Mouse (Mus musculus): Measurements from ENCODE around the gene Lsg1.

Lsg1 gene

DNA sequence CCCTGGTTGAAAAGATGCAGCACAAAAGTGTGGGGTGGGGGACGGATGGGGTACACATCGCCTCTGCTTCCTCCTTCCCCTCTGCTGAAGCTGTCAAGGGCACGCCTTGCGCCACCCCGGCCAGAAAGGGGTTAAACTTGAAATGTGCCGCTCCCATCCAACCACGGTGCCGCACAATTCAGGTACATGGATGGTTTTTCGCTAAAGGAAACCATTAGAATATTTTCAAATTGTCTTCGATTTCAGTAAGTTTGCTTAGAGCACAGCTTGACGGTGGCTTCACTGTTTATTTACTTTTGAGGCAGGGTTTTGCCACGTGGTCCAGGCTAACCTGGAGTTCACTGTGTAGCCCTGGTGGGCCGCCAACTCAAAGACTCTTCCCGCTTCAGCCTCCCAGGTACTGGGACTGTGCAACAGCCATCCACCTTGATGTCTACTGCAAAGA lies 36.6 kb downstream of the Lsg1 start, which contains the start of gene Tmem44:
Tmem44 (minus strand) TSS at position 95 of the 445 bp plus-strand sequence.
- WGBS = 4% methylated on average over 14 of the region's 14 CpGs

DNA sequence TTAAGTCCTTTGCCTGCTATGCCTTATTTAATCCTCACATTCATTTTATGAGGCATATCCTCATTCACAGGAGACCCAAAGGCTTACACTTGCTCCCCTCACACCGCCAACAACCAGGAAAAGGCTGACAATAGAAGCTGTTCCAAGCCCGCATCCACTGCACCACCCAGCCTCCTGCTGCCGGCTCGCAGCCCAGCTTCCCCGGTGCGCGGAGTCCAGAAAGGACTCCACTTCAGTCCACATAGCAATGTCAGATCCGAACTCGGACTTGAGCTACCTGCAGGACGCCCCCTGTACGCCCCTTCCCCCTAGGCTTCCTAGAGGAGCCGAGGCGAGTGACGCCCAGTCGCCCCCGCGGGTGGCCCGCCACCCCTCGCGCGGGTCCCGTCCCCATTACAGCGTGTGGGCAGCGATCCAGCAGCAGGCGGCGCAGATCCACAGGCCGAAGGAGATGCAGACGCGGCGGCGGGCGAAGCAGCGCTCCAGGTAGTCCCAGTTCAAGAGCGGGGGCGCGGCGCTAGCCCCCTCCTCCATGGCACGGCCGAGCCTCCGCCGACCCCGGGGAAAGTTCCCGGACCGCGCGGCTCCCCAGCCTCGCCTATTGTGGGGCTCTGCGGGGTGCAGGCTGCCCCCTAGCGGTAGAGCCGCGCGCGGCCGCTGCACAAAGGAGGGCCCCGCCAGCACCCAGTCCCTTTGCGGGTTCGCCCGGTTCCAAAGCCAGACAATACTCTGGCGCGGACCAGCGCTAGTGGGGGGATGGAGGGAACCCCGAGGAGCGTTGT lies 37.2 kb downstream of the Lsg1 start:
- WGBS = under 1% methylated on average over 63 of the region's 63 CpGs

DNA sequence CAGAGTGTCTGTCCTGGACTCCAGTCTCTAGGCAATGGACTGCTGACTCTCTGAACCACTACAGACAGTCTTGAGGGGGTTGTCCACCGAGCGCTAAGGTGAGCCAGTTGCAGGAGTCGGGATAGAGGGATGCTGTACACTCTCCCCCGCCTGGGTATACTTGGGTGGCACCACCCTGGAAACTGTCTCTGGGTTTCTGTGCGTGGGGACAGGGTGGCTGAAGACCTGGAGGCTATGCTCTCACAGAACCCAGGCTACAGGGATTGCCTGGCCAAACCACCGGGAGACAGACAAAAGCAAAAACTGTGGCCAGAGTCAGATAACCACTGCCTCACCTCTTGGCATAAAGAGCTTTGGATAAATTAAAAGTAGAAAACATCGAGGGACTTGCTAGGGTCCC lies 37.9 kb downstream of the Lsg1 start:
- 49% methylated on average over 7 of the region's 7 CpGs for WGBS

DNA sequence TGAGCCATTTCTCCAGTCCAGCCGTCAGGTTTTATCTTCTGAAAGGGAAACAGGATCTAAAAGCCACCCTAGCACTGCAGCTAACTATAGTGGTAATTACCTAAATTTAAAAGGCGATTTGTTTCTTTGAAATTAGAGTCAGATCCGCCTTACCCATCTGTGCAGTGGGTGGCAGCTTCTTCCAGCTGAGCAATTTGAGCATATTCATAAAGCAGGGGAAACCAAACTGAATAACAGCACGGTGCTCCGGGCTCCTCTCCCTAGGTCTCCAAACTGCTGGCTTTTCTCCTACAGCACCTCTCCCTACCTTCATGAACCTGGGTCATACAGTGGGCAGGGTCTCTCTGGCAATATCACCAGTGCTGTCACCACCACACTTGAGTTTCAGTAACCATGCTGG lies 39.1 kb downstream of the Lsg1 start:
- 36% methylated on average over 5 of the region's 5 CpGs for WGBS

DNA sequence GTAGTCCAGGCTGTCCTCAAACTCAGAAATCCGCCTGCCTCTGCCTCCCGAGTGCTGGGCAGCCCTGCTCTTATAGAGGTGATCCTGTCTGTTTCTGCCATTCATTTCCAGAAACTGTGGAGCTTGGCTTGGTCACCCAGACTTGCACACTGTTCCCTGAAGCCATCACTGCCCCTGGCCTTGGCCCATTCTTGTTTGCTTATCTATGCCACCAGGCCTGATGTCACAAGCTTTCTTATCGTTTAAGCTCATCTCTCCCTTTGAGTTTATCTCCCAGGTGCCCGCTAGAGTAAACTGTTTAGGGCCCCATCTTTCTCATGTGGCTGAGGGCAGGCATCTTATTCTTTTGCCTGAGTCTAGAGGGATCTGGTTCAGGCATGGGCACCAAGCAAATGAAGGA lies 42.7 kb downstream of the Lsg1 start:
- 96% methylated on average over 4 of the region's 4 CpGs for WGBS

DNA sequence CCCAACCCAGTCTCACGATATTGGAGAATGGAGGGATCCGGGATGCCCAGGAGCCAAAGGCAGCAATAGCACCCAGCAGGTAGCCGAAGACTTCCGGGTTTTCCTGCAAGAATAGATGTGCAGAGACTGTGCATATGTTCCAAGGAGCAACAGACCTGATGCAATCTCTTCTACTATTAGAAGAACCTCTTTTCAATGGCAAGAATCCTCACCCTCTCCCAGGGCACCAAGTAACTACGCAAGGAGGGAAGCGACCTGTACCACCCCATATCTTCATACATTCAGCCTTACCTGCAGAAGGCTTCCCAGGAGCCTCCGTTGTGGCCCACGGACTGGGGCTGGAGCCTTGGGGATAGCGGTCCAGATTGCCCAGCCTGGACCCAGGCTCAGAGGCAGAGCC lies 44.0 kb downstream of the Lsg1 start:
- WGBS = 92% methylated on average over 9 of the region's 9 CpGs

DNA sequence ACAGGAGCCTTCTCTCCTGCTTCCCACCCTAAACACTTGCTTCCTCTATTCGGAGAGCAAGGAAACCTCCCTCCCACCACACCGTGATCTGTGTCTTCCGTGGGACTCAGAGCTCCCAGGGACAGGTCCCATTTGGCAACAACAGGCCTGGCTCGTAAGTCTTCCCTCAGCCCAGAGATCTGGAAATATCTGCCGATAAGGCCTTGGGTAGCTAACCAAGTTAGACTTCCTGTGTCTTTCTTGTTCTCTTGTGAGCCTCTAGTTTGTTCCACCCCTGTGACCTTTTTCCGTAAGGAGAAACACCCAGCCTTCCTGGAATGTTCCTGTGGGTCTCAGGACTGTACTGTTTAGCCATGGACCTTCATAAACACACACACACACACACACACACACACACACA lies 44.6 kb downstream of the Lsg1 start:
- 65% methylated on average over 6 of the region's 6 CpGs for WGBS

DNA sequence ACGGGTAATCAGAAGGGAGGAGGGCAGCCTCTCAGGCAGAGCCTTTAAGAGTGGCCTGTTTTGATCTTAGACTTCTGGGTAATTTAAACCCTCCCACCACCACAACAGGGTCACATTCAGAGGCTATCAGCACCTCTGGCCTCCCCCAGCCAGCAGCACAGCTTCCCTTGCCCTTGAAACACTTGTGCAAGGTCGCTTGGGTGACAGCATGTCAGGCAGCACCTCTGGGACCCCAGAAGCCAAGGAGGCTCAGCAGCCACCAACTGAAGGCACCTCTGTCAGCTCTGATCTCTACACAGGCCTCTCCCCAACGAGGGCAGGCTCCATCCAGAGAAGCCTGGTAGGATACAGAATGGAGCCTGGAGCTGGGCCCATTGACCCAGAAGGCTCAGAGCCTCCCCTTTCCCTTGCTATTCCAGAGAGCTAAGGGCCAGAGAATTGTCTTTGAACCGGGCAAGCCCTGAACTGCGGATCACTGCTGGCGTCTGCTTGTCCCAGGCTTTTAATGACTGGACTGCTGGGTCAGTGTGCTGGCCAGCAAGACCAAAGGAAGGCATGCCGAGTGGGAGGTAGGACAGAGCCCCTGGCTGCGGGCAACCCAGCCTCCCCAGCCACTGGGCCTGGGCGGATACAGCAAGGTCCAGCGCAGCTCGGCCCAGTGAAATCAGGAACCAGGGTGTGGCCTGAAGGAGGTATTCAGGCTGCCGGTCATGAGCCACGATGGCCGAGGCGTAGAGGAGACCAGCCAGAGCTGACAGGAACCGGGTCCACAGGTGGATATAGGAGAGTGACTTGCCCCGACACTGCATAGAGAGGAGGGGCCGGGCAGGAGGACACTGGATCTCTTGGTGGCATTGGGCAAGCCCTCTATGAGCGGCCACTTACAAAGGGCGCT lies 47.0 kb downstream of the Lsg1 start:
- 80% methylated on average over 20 of the region's 20 CpGs for WGBS

DNA sequence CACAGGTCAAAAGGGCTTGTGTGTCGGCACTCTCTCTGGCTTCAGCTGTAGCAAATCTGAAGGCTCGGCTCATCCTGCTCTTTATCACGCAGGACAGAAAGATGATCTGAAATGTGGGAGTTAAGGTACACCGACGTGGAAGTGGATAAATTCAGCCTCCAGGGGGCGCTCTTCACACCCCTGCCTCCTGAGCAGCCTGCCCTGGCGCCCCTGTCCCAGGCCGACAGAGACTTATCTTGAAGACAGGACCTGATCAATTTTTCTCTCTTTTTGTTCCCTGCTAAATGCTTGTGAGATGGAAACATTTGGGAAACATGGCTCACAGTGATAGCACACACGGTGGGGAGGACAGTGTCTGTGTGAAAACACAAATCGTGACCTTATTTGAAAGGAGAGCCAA lies 48.0 kb downstream of the Lsg1 start:
- WGBS = 32% methylated on average over 10 of the region's 10 CpGs

DNA sequence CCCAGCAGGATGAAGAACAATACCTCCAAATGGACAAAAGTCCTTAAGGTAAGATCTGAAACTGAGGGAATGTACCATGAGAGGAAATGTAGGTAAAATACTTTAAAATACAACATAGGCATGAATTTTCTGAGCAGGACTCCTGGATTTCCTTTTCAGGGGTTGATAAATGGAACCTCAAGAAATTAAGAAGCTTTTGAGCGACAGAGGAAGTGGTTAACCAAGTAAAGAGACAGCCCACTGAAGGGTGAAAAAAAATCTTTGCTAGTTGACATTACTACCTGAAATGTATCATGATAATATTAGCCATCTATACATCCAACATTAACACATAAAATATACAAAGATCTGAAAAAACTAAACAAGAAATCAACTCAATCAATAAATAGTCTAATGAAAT lies 52.3 kb downstream of the Lsg1 start:
- 98% methylated on average over 1 of the region's 1 CpGs for WGBS

DNA sequence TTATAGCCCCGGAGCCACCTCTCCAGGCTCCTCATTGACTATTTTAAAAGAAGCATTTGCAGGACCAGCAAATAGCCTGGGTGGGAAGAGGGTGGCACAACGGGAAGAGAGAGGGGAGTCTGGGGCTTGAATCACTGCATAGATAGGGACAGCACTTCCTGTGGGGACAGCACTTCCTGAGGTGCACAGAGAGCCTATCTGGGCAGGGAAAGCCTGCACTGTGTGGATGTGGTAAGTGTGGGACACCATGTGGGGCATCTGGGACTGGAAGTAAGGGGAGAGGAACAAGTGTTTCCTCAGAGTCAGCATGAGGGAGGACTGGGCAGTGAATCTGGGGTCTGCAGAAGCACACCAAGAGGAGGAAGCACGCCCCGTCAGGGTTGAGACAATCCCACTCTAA lies 53.8 kb downstream of the Lsg1 start:
- 70% methylated on average over 4 of the region's 4 CpGs for WGBS

DNA sequence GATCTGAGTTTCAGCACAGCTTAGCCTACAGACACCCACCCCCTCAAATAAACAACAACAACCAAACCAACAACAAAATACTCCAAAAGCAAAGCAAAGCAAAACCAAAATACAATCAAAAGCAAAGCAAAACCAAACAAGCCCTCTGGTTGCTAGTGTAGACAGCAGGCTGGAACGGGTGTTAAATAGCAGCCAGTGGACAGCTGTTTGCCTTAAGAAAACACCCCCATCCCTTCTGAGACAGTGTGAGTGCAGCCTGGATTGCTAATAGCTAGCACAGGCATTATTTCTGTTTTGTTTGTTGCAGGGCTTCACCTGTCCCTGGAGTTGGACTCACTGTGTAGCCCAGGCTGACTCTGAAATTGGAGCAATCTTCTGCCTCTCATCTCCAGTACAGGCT lies 54.5 kb downstream of the Lsg1 start:
- 43% methylated on average over 1 of the region's 1 CpGs for WGBS

DNA sequence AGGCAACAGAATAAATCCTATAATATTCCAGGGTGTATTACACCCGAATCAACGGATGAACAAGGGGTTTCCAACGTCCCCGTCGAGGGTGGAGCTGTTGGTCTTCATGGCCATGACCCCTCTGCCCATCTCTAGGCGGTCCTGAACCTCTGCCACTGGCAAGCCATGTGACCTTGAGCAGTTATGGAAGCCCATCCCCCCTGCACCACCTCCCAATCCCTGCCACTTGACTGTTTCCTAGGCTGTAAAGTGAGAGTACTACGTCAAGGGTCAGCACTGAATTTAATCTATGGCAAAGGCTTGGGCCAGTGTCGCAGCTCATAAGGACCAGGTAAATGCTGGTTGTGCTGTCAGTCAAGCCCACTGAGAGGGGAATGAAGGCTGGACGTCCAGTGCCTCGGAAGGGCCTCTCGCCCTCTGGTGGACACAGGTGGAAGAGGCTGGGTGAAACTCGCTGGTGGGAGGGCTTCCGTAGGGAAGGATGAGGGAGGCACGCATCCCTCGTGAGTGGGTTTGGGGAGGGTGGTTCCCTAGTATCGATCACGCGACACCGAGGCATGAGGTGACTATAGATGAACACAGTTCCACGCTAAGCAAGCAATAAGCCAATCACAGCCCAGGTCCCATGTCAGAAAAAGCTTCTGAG lies 55.5 kb downstream of the Lsg1 start:
- WGBS = 32% methylated on average over 20 of the region's 20 CpGs

DNA sequence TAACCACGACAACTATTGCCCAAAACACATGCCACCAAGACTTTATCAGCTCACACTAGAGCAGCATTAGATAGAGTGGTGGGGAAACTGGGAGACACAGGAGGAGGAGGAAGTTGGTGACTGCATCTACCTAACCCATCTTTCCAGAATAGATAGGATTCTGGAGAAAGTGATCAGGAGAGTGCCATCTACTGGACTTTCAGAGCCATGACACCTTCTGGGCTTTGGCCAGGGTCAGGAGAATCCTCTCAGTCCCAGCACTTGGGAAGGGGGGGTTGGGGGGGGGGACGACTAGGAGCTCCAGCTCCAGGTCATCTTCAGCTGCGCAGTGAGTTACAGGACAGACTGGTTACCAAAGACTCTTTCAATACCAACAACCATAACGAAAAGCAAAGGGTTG lies 56.6 kb downstream of the Lsg1 start:
- 61% methylated on average over 4 of the region's 4 CpGs for WGBS

DNA sequence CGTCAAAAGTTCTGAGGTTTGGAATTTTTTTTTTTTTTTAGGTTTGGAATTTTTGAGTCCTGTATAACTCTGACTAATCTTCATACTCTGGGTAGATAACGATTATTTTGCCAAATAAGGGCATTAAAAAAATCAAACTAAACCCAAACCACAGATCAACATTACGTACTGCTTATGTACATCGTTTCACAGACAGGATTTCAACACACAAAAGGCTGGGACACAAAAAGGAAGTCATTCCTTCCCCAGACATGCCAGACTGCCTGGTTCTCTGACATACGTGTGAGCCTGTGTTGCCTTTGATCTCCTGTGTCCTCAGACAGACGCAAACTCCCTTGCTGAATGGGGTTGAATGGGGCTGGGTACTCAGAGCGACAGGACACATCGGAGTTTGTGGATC lies 59.0 kb downstream of the Lsg1 start:
- WGBS = 91% methylated on average over 8 of the region's 8 CpGs

DNA sequence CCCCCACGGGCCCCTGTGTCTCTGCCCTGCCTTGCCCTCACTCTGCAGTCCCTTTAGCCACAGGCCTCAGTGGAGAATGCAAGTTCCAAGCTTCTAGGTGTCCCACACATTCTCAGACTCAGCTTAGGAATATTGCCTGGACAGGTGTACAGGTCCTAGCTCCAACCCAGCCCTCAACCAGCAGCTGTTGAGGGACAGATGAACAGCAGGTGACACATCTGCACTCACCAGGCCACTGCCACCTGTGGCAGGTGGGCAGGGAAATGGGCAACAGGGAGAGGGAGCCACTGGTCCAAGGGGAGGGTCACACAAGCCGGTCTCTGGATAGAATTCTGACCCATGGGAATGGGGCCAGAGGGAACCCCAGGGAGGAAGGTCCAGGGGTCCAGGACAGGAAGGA lies 59.5 kb downstream of the Lsg1 start:
- 73% methylated on average over 2 of the region's 2 CpGs for WGBS

DNA sequence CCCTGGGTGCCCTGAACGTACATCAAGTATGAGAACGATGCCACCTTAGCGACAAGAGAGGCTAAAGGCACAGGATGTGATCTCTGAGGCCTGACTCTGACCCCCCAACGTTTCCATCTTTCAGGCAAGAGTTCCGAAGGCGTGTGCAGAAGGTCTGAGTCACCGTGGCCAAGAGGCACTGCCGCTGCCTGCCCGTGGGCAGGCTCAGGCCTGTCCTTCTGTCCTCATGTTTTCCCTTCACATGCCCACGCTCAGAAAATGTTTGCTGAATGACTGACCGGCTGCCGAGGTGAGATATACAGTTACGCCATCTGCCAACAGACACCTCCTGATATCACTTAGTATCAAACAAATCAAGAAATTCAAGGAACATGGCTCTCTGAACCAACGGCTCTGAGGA lies 61.6 kb downstream of the Lsg1 start:
- WGBS = 67% methylated on average over 14 of the region's 14 CpGs

DNA sequence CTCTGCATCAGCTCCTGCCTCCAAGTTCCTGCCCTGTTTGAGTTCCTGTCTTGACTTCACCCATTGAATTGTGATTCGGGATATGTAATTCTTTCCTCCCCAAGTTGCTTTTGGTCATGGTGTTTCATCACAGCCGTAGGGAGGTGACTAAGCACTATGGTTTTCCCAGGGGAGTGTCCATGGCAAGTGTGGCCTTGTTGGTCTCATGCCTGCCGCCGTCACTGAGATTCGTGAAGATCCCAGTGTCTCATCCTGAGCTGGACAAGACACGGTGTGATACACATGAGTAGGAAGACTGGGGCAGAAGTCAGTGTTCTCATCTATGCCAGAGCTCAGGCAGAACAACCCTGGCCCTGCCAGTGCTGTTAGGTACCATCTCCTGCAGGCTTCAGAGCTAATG lies 62.9 kb downstream of the Lsg1 start:
- WGBS = 93% methylated on average over 6 of the region's 6 CpGs

DNA sequence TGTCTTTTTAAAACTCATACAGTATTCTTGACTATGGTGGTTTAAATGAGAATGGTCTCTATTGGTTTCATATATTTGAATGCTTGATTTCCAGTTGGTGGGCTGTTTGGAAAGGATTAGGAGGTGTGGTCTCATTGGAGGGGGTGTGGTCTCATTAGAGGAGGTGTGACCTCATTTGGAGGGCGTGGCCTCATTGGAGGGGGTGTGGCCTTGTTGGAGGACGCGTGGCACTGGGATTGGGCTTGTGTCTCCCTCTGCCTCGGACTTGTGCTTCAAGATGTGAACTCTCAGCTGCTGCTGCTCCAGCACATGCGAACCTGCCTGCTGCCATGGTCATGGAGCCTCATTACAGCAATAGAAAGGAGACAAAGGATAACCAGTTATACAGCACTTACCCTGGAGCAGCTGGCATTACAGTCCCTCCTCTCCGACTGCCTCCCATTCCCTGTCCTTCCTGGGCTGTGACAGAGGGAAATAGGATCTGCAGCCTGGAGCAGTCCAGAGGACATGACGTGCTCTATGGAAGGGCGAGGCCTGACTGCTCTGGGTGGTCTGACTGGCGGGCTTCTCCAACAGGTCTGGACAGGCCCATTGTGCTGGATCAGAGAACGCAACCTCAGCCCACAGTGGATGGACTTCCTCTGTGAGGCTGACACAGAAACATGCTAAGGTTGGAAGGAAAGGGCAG lies 65.0 kb downstream of the Lsg1 start:
- 77% methylated on average over 10 of the region's 10 CpGs for WGBS

DNA sequence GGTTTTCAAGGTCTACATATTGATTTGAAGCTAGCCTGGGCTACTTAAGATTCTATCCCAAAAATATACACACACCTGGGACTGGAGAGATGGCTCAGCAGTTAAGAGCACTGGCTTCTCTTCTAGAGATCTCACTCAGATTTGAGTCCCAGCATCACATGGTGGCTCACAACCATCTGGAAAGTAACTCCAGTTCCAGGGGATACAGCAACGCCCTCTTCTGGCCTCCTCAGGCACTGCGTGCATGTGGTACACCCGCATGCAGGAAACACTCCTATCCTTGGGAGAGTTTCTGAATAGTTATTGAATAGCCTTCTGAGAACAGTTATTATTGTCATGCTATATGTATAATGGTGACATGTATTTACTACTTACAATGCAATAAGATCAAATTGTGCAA lies 66.2 kb downstream of the Lsg1 start:
- WGBS = 69% methylated on average over 3 of the region's 3 CpGs

DNA sequence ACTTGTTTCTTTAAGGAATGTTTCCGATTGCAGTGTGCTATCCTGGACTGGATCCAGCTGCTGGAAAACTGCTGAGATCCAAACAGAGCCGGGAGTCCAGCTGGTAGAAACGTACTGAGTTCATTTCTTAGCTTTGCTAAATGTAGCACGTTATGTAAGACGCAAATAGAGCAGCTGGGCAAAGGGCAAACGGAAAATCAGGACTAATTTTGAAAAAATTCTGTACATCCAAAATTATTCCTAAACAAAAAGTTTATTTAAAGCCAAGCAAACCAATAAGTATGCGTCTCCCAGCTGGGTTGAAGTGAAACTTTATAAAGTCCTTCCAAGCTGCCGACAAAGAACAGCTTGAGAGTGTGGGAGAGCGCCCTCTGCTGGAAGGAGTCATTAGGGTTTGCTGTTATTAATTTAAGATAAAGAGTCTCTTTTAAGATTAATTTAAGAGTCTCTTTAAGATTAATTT lies 67.0 kb downstream of the Lsg1 start:
- WGBS = 4% methylated on average over 9 of the region's 9 CpGs

DNA sequence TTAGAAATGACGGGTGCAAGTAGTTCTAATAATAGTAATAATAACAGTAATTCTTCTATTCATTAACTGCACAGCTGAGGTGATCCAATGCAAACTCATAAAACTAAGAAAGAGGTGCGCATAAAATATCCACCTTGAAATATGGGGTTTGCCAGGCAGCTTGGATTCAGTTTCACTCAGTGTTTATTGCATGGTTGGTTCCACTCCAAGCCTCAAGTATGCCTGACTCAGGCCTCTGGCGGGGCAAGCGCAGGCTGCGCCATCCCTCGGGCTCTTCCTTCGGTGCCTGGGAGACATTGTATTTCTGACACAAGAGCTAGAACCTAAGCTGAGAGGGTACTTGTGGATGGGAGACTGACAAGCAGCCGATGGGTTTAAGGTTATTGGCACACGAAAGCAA lies 68.8 kb downstream of the Lsg1 start:
- 79% methylated on average over 9 of the region's 9 CpGs for WGBS
